Mouse (Mus musculus) left cerebral cortex, adult 9 months (tissue): ENCODE results near the gene Rnf128.
A peak's percentile ranks its signal among the peaks of the same experiment; 100 is the strongest.
"Not testable (repeated sequence)": the region's sequence is repeated elsewhere in the genome, so short reads cannot be mapped to it uniquely, and the experiment has no call there.

Source experiments
- DNase-seq, 2 experiments: peaks; one replicate each; pipeline ENCODE4 v3.0.0; 2022; ENCODE audit warnings: low spot score in 2 of 2

The Rnf128 gene

GRCm38 (mm10) chrX:139562925-139563461 lies at the start of gene Rnf128:
Gene Rnf128 (plus strand): TSS chrX:139563316.
- DNase-seq: no peak

GRCm38 (mm10) chrX:139516156-139516555 lies 47.0 kb upstream of the Rnf128 start:
- no peak for DNase-seq

GRCm38 (mm10) chrX:139519251-139519650 lies 43.9 kb upstream of the Rnf128 start:
- no peak for DNase-seq

GRCm38 (mm10) chrX:139524303-139525091 lies 38.6 kb upstream of the Rnf128 start:
- DNase-seq: no peak

GRCm38 (mm10) chrX:139525724-139526123 lies 37.4 kb upstream of the Rnf128 start:
- DNase-seq: no peak

GRCm38 (mm10) chrX:139526984-139527383 lies 36.1 kb upstream of the Rnf128 start:
- DNase-seq: no peak

GRCm38 (mm10) chrX:139529678-139530077 lies 33.4 kb upstream of the Rnf128 start:
- DNase-seq: no peak

- no peak for DNase-seq
These were observed 30.8 kb upstream of the Rnf128 start for GRCm38 (mm10) chrX:139532293-139532692.

GRCm38 (mm10) chrX:139537641-139538397 lies 25.3 kb upstream of the Rnf128 start:
- no peak for DNase-seq

- DNase-seq: no peak
These were observed 19.4 kb upstream of the Rnf128 start for GRCm38 (mm10) chrX:139543726-139544125.

GRCm38 (mm10) chrX:139550456-139550855 lies 12.7 kb upstream of the Rnf128 start:
- no peak for DNase-seq

- no peak for DNase-seq
These were observed 11.0 kb upstream of the Rnf128 start for GRCm38 (mm10) chrX:139552090-139552489.

- no peak for DNase-seq
These were observed 726 bp upstream of the Rnf128 start for GRCm38 (mm10) chrX:139562255-139562924.

GRCm38 (mm10) chrX:139570054-139570453 lies 6.9 kb downstream of the Rnf128 start:
- DNase-seq: no peak

GRCm38 (mm10) chrX:139578649-139579278 lies 15.6 kb downstream of the Rnf128 start:
- DNase-seq: no peak

GRCm38 (mm10) chrX:139583616-139584015 lies 20.5 kb downstream of the Rnf128 start:
- DNase-seq: no peak

- not testable (repeated sequence) for DNase-seq
These were observed 23.6 kb downstream of the Rnf128 start for GRCm38 (mm10) chrX:139586676-139587075.

GRCm38 (mm10) chrX:139596404-139596803 lies 33.3 kb downstream of the Rnf128 start:
- DNase-seq: no peak

GRCm38 (mm10) chrX:139610033-139610764 lies 47.1 kb downstream of the Rnf128 start:
- peak; percentile 44 to 69 for DNase-seq

- DNase-seq: peak in 1 of 2 experiments; percentile 9
These were observed 47.7 kb downstream of the Rnf128 start for GRCm38 (mm10) chrX:139610765-139611300.

GRCm38 (mm10) chrX:139614761-139615160 lies 51.6 kb downstream of the Rnf128 start:
- no peak for DNase-seq
